Mouse (Mus musculus) left cerebral cortex, postnatal 14 days (tissue): ENCODE measurements at regions not wholly inside any gene's neighbourhood (a gene's known extent, or its start where the extent isn't known, plus 50 kb on each side); places are given as distances from the start of the nearest gene placed in this dataset.

Experiments used
- DNase-seq, 2 experiments: peaks; one replicate each; pipeline ENCODE4 v3.0.0; 2021 to 2022; ENCODE audit warnings: low spot score in 2 of 2, mixed read lengths in 1 of 2
- intact Hi-C: fragments of 180-260 bp; cut with DNase I; formaldehyde crosslinking; loops from one replicate; pipeline ENCODE4 v1.15.1; 2025

- intact Hi-C loops, result no loop called here
- no peak for DNase-seq
These were observed 70.7 kb upstream of the Gm47985 start for GRCm38 (mm10) chr1:151111683-151112082.

- no peak for DNase-seq
- intact Hi-C loops, result no loop called here
These were observed 69.9 kb upstream of the Gm47985 start for GRCm38 (mm10) chr1:151112390-151112789.

- intact Hi-C loops, result no loop called here
- no peak for DNase-seq
These were observed 69.1 kb upstream of the Gm47985 start for GRCm38 (mm10) chr1:151113199-151113598.

- no peak for DNase-seq
- intact Hi-C loops, result no loop called here
These were observed 63.8 kb upstream of the Gm47985 start for GRCm38 (mm10) chr1:151118530-151118929.

- no peak for DNase-seq
These were observed 63.4 kb upstream of the Gm47985 start for GRCm38 (mm10) chr1:151118982-151119381.

GRCm38 (mm10) chr1:151119566-151119965 is 62.8 kb upstream of the Gm47985 start:
- intact Hi-C loops, result no loop called here
- DNase-seq, result no peak

More at GRCm38 (mm10) chr1:151118982-151119381, 63.4 kb upstream of the Gm47985 start:
- intact Hi-C loops, result no loop called here

- no peak for DNase-seq
- intact Hi-C loops, result no loop called here
These were observed 60.7 kb upstream of the Gm47985 start for GRCm38 (mm10) chr1:151121686-151122085.

- DNase-seq, result no peak
- intact Hi-C loops, result no loop called here
These were observed 58.4 kb upstream of the Gm47985 start for GRCm38 (mm10) chr1:151123964-151124363.

- DNase-seq, result peak; percentile 30 to 31
These were observed 57.2 kb upstream of the Gm47985 start for GRCm38 (mm10) chr1:151125028-151125659.

GRCm38 (mm10) chr1:151125764-151126485 is 56.4 kb upstream of the Gm47985 start:
- intact Hi-C loops, result no loop called here
- DNase-seq, result no peak

More at GRCm38 (mm10) chr1:151125028-151125659, 57.2 kb upstream of the Gm47985 start:
- intact Hi-C loops, result no loop called here

GRCm38 (mm10) chr1:151126756-151127155 is 55.6 kb upstream of the Gm47985 start:
- intact Hi-C loops, result no loop called here
- no peak for DNase-seq

GRCm38 (mm10) chr1:151128005-151128404 is 54.3 kb upstream of the Gm47985 start:
- intact Hi-C loops, result no loop called here

GRCm38 (mm10) chr1:151128955-151129354 is 53.4 kb upstream of the Gm47985 start:
- intact Hi-C loops, result no loop called here

More at GRCm38 (mm10) chr1:151128005-151128404, 54.3 kb upstream of the Gm47985 start:
- no peak for DNase-seq

GRCm38 (mm10) chr1:151130036-151130435 is 52.3 kb upstream of the Gm47985 start:
- intact Hi-C loops, result no loop called here
- no peak for DNase-seq

More at GRCm38 (mm10) chr1:151128955-151129354, 53.4 kb upstream of the Gm47985 start:
- no peak for DNase-seq

GRCm38 (mm10) chr1:151130845-151131626 is 51.3 kb upstream of the Gm47985 start:
- no peak for DNase-seq
- intact Hi-C loops, result no loop called here

GRCm38 (mm10) chr1:151131627-151132284 is 50.6 kb upstream of the Gm47985 start:
- intact Hi-C loops, result no loop called here
- DNase-seq, result no peak
